Mouse (Mus musculus): ENCODE measurements around the gene Tgm6.

- peak; percentile 21; the same call in 1 of the 2 replicates for TF ChIP-seq CTCF (IDR thresholded peaks at IDR 0.05; ENCODE audit: borderline replicate concordance, insufficient read depth, low read depth, low read length)
- TF ChIP-seq POLR2A (IDR thresholded peaks at IDR 0.05; ENCODE audit: borderline replicate concordance, insufficient read depth, low read length) = no peak
Measured at GRCm38 (mm10) chr2:130068228-130068627, 44.0 kb upstream of the Tgm6 start.
